Mouse (Mus musculus) midbrain, embryonic 11.5 days (tissue): ENCODE measurements around the gene Dcx. TPM values are rescaled to one million over a fixed set of nuclear protein-coding genes. Genes with fewer than 3 reads are reported as not detected.

Experiments
- microRNA-seq: library from miRNA; unstranded; fragments of <30 nt; microRNA quantifications from one replicate; pipeline ENCODE4, GENCODE M21; 2017
- polyA plus RNA-seq: library from polyadenylated mRNA; unstranded; fragments of >200 nt; fragmentation: Nextera tagmentation; extraction: Ambion mirVana; gene quantifications from 2 replicates; pipeline ENCODE4 v1.2.1, GENCODE M21; 2014

Dcx gene
- polyA plus RNA-seq, 1 experiment from 2014 or later: 95.8 TPM

Small RNAs within 50 kb of the gene (microRNA-seq; reads per million reads assigned to microRNA genes)
- not detected for gene Gm47298

Other genes with a start within 250 kb of the Dcx start
- gene Capn6, start 105.9 kb downstream of the Dcx start, polyA plus RNA-seq: 8.6 and 9.0 TPM in 2 replicates
- gene A730046J19Rik, start 220.4 kb upstream of the Dcx start, polyA plus RNA-seq: 0.04 and 0.25 TPM in 2 replicates